Mouse (Mus musculus) liver, embryonic 12.5 days (tissue): ENCODE measurements around the gene Fbxl14. TPM values are rescaled to one million over a fixed set of nuclear protein-coding genes. Genes with fewer than 3 reads are reported as not detected.
"Not testable (repeated sequence)": the region's sequence is repeated elsewhere in the genome, so short reads cannot be mapped to it uniquely, and the experiment has no call there.

Source experiments
- ATAC-seq: fragments of 200-750 bp; cut with Nextera tagmentation; 2 replicates; pipeline ENCODE4 v1.8.0; 2017; ENCODE audit warnings: moderate number of reproducible peaks, mild to moderate bottlenecking, moderate library complexity
- H3K27ac ChIP-seq: fragments of 300-500 bp; sonication (generic); 2 replicates; pipeline ENCODE4 v1.5.1; 2016; ENCODE audit warnings: mild to moderate bottlenecking
- H3K27me3 ChIP-seq: fragments of 300-500 bp; sonication (generic); replicated peaks from 2 replicates; pipeline ENCODE4 v1.6.1; 2016; ENCODE audit warnings: mild to moderate bottlenecking, moderate library complexity
- H3K36me3 ChIP-seq: fragments of 300-500 bp; sonication (generic); 2 replicates; pipeline ENCODE4 v1.6.1; 2016; ENCODE audit warnings: mild to moderate bottlenecking, moderate library complexity
- H3K4me1 ChIP-seq: fragments of 300-500 bp; sonication (generic); 2 replicates; pipeline ENCODE4 v1.6.1; 2016
- H3K4me2 ChIP-seq: fragments of 300-500 bp; sonication (generic); 2 replicates; pipeline ENCODE4 v1.6.1; 2016; ENCODE audit warnings: mild to moderate bottlenecking, moderate library complexity
- H3K4me3 ChIP-seq: fragments of 300-500 bp; sonication (generic); 2 replicates; pipeline ENCODE4 v1.5.1; 2016; ENCODE audit warnings: mild to moderate bottlenecking, moderate library complexity
- H3K9ac ChIP-seq: fragments of 300-500 bp; sonication (generic); 2 replicates; pipeline ENCODE4 v1.6.1; 2016; ENCODE audit warnings: mild to moderate bottlenecking, moderate library complexity
- H3K9me3 ChIP-seq: fragments of 300-500 bp; sonication (generic); replicated peaks from 2 replicates; pipeline ENCODE4 v1.6.1; 2016; ENCODE audit warnings: mild to moderate bottlenecking, moderate library complexity
- WGBS: fragments of 180-500 bp; shearing (Covaris S2); methylation state at CpG from one replicate; pipeline ENCODE4 v1.1.7; 2016; ENCODE audit not compliant: insufficient replicate concordance; 5-methylcytosine and 5-hydroxymethylcytosine counted together
- polyA plus RNA-seq: library from polyadenylated mRNA; unstranded; fragments of >200 nt; fragmentation: Nextera tagmentation; extraction: Ambion mirVana; gene quantifications from 2 replicates; pipeline ENCODE4 v1.2.1, GENCODE M21; 2016

Gene Fbxl14
- polyA plus RNA-seq, 1 experiment from 2014 or later: 3.4 TPM

GRCm38 (mm10) chr6:119473446-119473845, 6.0 kb upstream of the Fbxl14 start:
- Histone ChIP-seq H3K27me3 (peaks cover 8% of the 10 kb centered on the region; the same call in 1 of the 2 replicates), H3K4me2 (0 out of 2 replicates have a peak overlapping the region, but pooled peaks have one; percentile 27), H3K36me3 (no peaks in the 10 kb centered on the region), H3K4me3 (no peak overlapping the region), H3K4me1 (peaks cover 36% of the 10 kb centered on the region), H3K9ac (peak overlapping the region; percentile 35; the same call in 1 of the 2 replicates), H3K9me3 (no peaks in the 10 kb centered on the region), H3K27ac (0 out of 2 replicates have a peak overlapping the region, but pooled peaks have one; percentile 25)
- WGBS: 34% methylated on average over 7 of the region's 7 CpGs
- no peak for ATAC-seq

GRCm38 (mm10) chr6:119473992-119474391, 5.5 kb upstream of the Fbxl14 start:
- WGBS: 46% methylated on average over 4 of the region's 4 CpGs

GRCm38 (mm10) chr6:119475988-119476387, 3.5 kb upstream of the Fbxl14 start:
- Histone ChIP-seq H3K4me2 (no peak overlapping the region), H3K36me3 (peaks cover 6% of the 10 kb centered on the region; the same call in 1 of the 2 replicates), H3K9ac (no peak overlapping the region), H3K27ac (no peak overlapping the region), H3K27me3 (peaks cover 7% of the 10 kb centered on the region; the same call in 1 of the 2 replicates), H3K4me3 (no peak overlapping the region), H3K9me3 (no peaks in the 10 kb centered on the region), H3K4me1 (peaks cover 55% of the 10 kb centered on the region)
- ATAC-seq: no peak
- WGBS: 33% methylated on average over 6 of the region's 6 CpGs

More at GRCm38 (mm10) chr6:119473992-119474391, 5.5 kb upstream of the Fbxl14 start:
- Histone ChIP-seq H3K27ac (0 out of 2 replicates have a peak overlapping the region, but pooled peaks have one; percentile 25), H3K4me3 (no peak overlapping the region), H3K4me1 (peaks cover 42% of the 10 kb centered on the region), H3K9me3 (no peaks in the 10 kb centered on the region), H3K9ac (peak overlapping the region; percentile 35; the same call in 1 of the 2 replicates), H3K4me2 (0 out of 2 replicates have a peak overlapping the region, but pooled peaks have one; percentile 27), H3K36me3 (no peaks in the 10 kb centered on the region), H3K27me3 (peaks cover 8% of the 10 kb centered on the region; the same call in 1 of the 2 replicates)
- no peak for ATAC-seq

GRCm38 (mm10) chr6:119477686-119478310, 1.7 kb upstream of the Fbxl14 start:
- peak overlapping the region; percentile 99; the same call in 1 of the 2 replicates for H3K4me2 ChIP-seq
- H3K27me3 ChIP-seq: no peaks in the 10 kb centered on the region
- H3K4me1 ChIP-seq: peaks cover 66% of the 10 kb centered on the region
- no peak overlapping the region for H3K4me3 ChIP-seq
- WGBS: 56% methylated on average over 13 of the region's 13 CpGs
- no peak for ATAC-seq
- no peaks in the 10 kb centered on the region for H3K9me3 ChIP-seq
- H3K27ac ChIP-seq: peak overlapping the region; percentile 3; the same call in 1 of the 2 replicates
- peaks cover 11% of the 10 kb centered on the region; the same call in 1 of the 2 replicates for H3K36me3 ChIP-seq
- H3K9ac ChIP-seq: no peak overlapping the region

- Histone ChIP-seq H3K27ac (peak overlapping the region; percentile 91), H3K9ac (peak overlapping the region; percentile 86), H3K27me3 (no peaks in the 10 kb centered on the region), H3K4me3 (peak overlapping the region; percentile 85), H3K9me3 (no peaks in the 10 kb centered on the region), H3K36me3 (peaks cover 21% of the 10 kb centered on the region), H3K4me1 (peaks cover 66% of the 10 kb centered on the region), H3K4me2 (peak overlapping the region; percentile 99)
- ATAC-seq: peak; percentile 85
- 3% methylated on average over 30 of the region's 49 CpGs for WGBS
Observed at GRCm38 (mm10) chr6:119478560-119479342, 717 bp upstream of the Fbxl14 start.

- H3K4me1 ChIP-seq: peaks cover 73% of the 10 kb centered on the region
Observed at GRCm38 (mm10) chr6:119479876-119480705, 623 bp downstream of the Fbxl14 start.

GRCm38 (mm10) chr6:119480706-119481331, 1.4 kb downstream of the Fbxl14 start:
- peak overlapping the region; percentile 86 for H3K9ac ChIP-seq
- peaks cover 73% of the 10 kb centered on the region for H3K4me1 ChIP-seq
- peak overlapping the region; percentile 91 for H3K27ac ChIP-seq
- peak; percentile 16; the same call in 1 of the 2 replicates for ATAC-seq
- H3K4me2 ChIP-seq: peak overlapping the region; percentile 99
- no peaks in the 10 kb centered on the region for H3K9me3 ChIP-seq
- H3K27me3 ChIP-seq: no peaks in the 10 kb centered on the region
- peaks cover 30% of the 10 kb centered on the region for H3K36me3 ChIP-seq
- H3K4me3 ChIP-seq: peak overlapping the region; percentile 85
- 0% methylated on average over 33 of the region's 33 CpGs for WGBS

More at GRCm38 (mm10) chr6:119479876-119480705, 623 bp downstream of the Fbxl14 start:
- Histone ChIP-seq H3K27ac (peak overlapping the region; percentile 91), H3K4me3 (peak overlapping the region; percentile 85), H3K27me3 (no peaks in the 10 kb centered on the region), H3K36me3 (peaks cover 30% of the 10 kb centered on the region), H3K9ac (peak overlapping the region; percentile 86), H3K9me3 (no peaks in the 10 kb centered on the region), H3K4me2 (peak overlapping the region; percentile 99)
- under 1% methylated on average over 70 of the region's 70 CpGs for WGBS
- ATAC-seq: peak; percentile 50

GRCm38 (mm10) chr6:119481741-119482390, 2.4 kb downstream of the Fbxl14 start:
- peaks cover 30% of the 10 kb centered on the region for H3K36me3 ChIP-seq
- peak overlapping the region; percentile 99 for H3K4me2 ChIP-seq
- H3K9ac ChIP-seq: peak overlapping the region; percentile 58
- not testable (repeated sequence) for H3K9me3 ChIP-seq, H3K27ac ChIP-seq, ATAC-seq, H3K27me3 ChIP-seq
- WGBS: 6% methylated on average over 10 of the region's 10 CpGs
- peak overlapping the region; percentile 85 for H3K4me3 ChIP-seq
- peaks cover 71% of the 10 kb centered on the region for H3K4me1 ChIP-seq

GRCm38 (mm10) chr6:119482958-119483600, 3.6 kb downstream of the Fbxl14 start:
- Histone ChIP-seq H3K27me3 (no peaks in the 10 kb centered on the region), H3K4me3 (peak overlapping the region; percentile 85), H3K9me3 (no peaks in the 10 kb centered on the region), H3K9ac (peak overlapping the region; percentile 29), H3K4me2 (peak overlapping the region; percentile 99), H3K27ac (no peak overlapping the region), H3K36me3 (peaks cover 30% of the 10 kb centered on the region), H3K4me1 (peaks cover 63% of the 10 kb centered on the region)
- ATAC-seq: no peak
- WGBS: 54% methylated on average over 16 of the region's 16 CpGs

- Histone ChIP-seq H3K36me3 (peaks cover 29% of the 10 kb centered on the region), H3K4me1 (peaks cover 51% of the 10 kb centered on the region), H3K27ac (no peak overlapping the region), H3K27me3 (0 out of 2 replicates have a peak, but pooled peaks cover 3% of the 10 kb centered on the region), H3K4me2 (no peak overlapping the region), H3K4me3 (no peak overlapping the region), H3K9me3 (no peaks in the 10 kb centered on the region), H3K9ac (no peak overlapping the region)
- no peak for ATAC-seq
- WGBS: 19% methylated on average over 2 of the region's 2 CpGs
Observed at GRCm38 (mm10) chr6:119485486-119485885, 6.0 kb downstream of the Fbxl14 start.
